Mouse (Mus musculus) lung, postnatal 0 days (tissue): ENCODE measurements around the gene Lrrc26. TPM values are rescaled to one million over a fixed set of nuclear protein-coding genes. Genes with fewer than 3 reads are reported as not detected.

ENCODE experiments used
- ATAC-seq: fragments of 200-750 bp; cut with Nextera tagmentation; 2 replicates; pipeline ENCODE4 v1.8.0; 2017; ENCODE audit warnings: moderate library complexity
- DNase-seq: peaks from one replicate; pipeline ENCODE4 v3.0.0-alpha.2; 2016; ENCODE audit warnings: low spot score
- H3K27ac ChIP-seq: fragments of 300-500 bp; sonication (generic); 2 replicates; pipeline ENCODE4 v1.5.1; 2014; ENCODE audit warnings: antibody characterized with exemption, mild to moderate bottlenecking, low read length, mixed read lengths
- H3K27me3 ChIP-seq: fragments of 300-500 bp; sonication (generic); replicated peaks from 2 replicates; pipeline ENCODE4 v1.6.1; 2014; ENCODE audit warnings: low read length, mixed read lengths; ENCODE audit not compliant: insufficient read depth
- H3K36me3 ChIP-seq: fragments of 300-500 bp; sonication (generic); 2 replicates; pipeline ENCODE4 v1.6.1; 2014; ENCODE audit warnings: low read length, mixed read lengths; ENCODE audit not compliant: insufficient read depth
- H3K4me1 ChIP-seq: fragments of 300-500 bp; sonication (generic); 2 replicates; pipeline ENCODE4 v1.6.1; 2014; ENCODE audit warnings: antibody characterized with exemption, low read depth, low read length, mixed read lengths; ENCODE audit not compliant: insufficient read depth
- H3K4me2 ChIP-seq: fragments of 300-500 bp; sonication (generic); replicated peaks from 2 replicates; pipeline ENCODE4 v1.6.1; 2014; ENCODE audit warnings: low read depth, mild to moderate bottlenecking, low read length, moderate library complexity, mixed read lengths
- H3K4me3 ChIP-seq: fragments of 300-500 bp; sonication (generic); 2 replicates; pipeline ENCODE4 v1.5.1; 2014; ENCODE audit warnings: low read depth, low read length
- H3K9ac ChIP-seq: fragments of 300-500 bp; sonication (generic); replicated peaks from 2 replicates; pipeline ENCODE4 v1.6.1; 2014; ENCODE audit warnings: low read depth, mild to moderate bottlenecking
- H3K9me3 ChIP-seq: fragments of 300-500 bp; sonication (generic); 2 replicates; pipeline ENCODE4 v1.6.1; 2016; ENCODE audit warnings: low read length, mixed read lengths
- CTCF ChIP-seq: IDR thresholded peaks from 2 replicates; pipeline ENCODE4 v1.5.1; 2016; ENCODE audit warnings: antibody characterized with exemption, mild to moderate bottlenecking
- EP300 ChIP-seq: IDR thresholded peaks from 2 replicates; pipeline ENCODE4 v1.6.1; 2016; ENCODE audit warnings: antibody characterized with exemption, mild to moderate bottlenecking, control low read depth
- whole genome bisulfite sequencing: fragments of 180-500 bp; shearing (Covaris S2); extraction: QIAGEN DNeasy Blood & Tissue Kit; methylation state at CpG from one replicate; pipeline ENCODE4 v1.1.7; 2014; 5-methylcytosine and 5-hydroxymethylcytosine counted together
- polyA plus RNA-seq: library from polyadenylated mRNA; unstranded; fragments of >200 nt; fragmentation: Nextera tagmentation; extraction: Ambion mirVana; gene quantifications from 2 replicates; pipeline ENCODE4 v1.2.1, GENCODE M21; 2015

Gene Lrrc26
- polyA plus RNA-seq, 1 experiment from 2014 or later: 46.5 TPM

DNA sequence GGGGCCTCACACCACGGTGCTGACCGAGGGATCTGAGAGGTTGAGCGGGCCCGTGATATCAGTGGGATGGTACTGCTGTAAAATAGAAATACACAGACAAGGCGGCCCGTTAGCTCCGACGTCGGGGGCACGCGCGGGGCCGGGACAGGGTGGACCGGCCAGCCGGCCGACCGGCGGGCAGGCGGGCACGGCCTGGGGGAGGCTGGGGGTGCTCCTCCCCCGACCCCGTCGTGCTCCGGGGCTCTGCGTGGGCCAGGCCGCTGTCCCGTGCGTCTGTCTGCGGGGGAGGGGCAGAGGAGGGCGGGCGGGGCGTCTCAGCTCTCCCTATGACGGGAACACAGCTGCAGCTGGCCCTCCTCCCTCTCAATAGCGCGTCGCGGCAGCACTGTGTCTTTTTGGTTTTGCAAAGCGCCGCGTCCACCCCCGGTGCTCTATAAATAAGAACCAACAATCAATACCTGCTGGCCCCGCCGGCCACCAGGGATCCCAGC lies 2.4 kb downstream of the Lrrc26 start:
- H3K36me3 ChIP-seq: no peaks in the 10 kb centered on the region
- no peaks in the 10 kb centered on the region for H3K9me3 ChIP-seq
- H3K27me3 ChIP-seq: peaks cover 40% of the 10 kb centered on the region
- H3K4me2 ChIP-seq: peak overlapping the region; percentile 62
- peak; percentile 43 for ATAC-seq
- peak overlapping the region; percentile 38 for H3K4me3 ChIP-seq
- DNase-seq: peak; percentile 57
- WGBS: 1% methylated on average over 31 of the region's 43 CpGs
- H3K4me1 ChIP-seq: peaks cover 14% of the 10 kb centered on the region
- TF ChIP-seq CTCF (no peak), EP300 (no peak)
- H3K27ac ChIP-seq: no peak overlapping the region
- no peak overlapping the region for H3K9ac ChIP-seq

DNA sequence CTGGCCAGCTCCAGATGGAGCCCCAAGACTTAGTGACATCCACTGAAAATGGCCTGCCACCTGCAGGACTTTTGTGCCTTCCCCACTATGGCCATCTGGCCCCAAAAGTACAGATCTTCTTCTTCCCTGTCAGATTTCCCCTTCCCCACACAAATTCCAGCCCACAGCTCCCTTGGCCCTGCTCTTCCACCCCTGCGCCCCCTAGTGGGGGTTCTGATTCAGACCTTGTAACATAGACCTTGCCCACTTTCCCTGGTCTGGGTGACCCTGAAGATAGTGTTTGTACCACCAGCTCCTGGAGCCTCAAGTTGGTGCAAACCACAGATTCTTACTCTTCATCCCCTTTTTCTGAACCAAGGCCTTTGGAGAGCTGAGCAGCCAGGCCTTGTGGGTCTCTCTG lies 3.1 kb downstream of the Lrrc26 start:
- no peak overlapping the region for H3K9ac ChIP-seq
- no peak overlapping the region; the same call in 1 of the 2 replicates for H3K4me3 ChIP-seq
- H3K27ac ChIP-seq: no peak overlapping the region
- peaks cover 40% of the 10 kb centered on the region for H3K27me3 ChIP-seq
- DNase-seq (peak; percentile 78), ATAC-seq (peak; percentile 55)
- no peaks in the 10 kb centered on the region for H3K9me3 ChIP-seq
- WGBS: 0% methylated on average over 1 of the region's 1 CpGs
- no peaks in the 10 kb centered on the region for H3K36me3 ChIP-seq
- peak; percentile 93 for TF ChIP-seq CTCF
- TF ChIP-seq EP300: no peak
- H3K4me2 ChIP-seq: peak overlapping the region; percentile 62
- peaks cover 10% of the 10 kb centered on the region for H3K4me1 ChIP-seq

DNA sequence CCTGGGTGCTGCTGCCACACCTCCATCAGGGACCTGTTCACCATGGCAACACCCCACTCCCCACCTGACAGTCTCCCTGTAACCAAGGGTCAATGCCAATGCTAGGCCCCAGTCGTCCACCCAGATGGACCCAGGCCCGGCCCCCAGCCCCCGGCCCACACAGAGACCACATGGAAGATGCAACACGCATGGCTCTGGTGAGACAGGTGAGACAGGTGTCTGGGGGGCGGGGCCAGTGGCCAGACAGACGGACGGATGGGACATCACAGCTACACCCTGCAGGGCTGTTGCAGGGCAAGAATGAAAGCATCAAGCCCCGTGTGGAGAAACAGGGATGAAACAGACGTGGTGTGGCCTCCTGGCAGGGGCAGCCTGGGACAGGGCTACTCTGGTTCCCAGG lies 4.0 kb downstream of the Lrrc26 start:
- H3K27ac ChIP-seq: no peak overlapping the region
- ATAC-seq: no peak

DNA sequence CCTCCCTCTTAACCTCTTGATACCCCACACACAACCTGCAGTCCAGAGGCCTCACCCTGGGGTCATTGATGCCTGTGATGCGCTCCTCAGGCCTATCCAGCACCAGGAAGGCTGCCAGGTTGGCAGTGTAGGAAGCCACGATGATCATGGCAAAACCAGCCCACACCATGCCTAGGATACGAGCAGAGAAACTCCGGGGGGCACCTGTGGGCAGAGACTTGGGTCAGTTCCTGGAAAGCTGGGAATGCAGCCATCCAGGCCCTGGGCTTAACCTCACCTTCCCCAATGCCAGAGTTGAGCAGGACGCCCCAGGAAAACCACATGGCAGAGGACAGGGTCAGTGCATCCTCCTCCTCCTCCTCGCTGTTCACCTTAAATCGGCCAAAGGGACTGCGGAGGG lies 7.4 kb downstream of the Lrrc26 start:
- no peaks in the 10 kb centered on the region for H3K36me3 ChIP-seq
- H3K27ac ChIP-seq: no peak overlapping the region
- H3K4me3 ChIP-seq: no peak overlapping the region
- 78% methylated on average over 8 of the region's 8 CpGs for whole genome bisulfite sequencing
- H3K9ac ChIP-seq: no peak overlapping the region
- DNase-seq (no peak), ATAC-seq (no peak)
- no peaks in the 10 kb centered on the region for H3K9me3 ChIP-seq
- no peak overlapping the region for H3K4me2 ChIP-seq
- TF ChIP-seq CTCF (no peak), EP300 (no peak)
- H3K27me3 ChIP-seq: peaks cover 6% of the 10 kb centered on the region; the same call in 1 of the 2 replicates
- H3K4me1 ChIP-seq: peaks cover 5% of the 10 kb centered on the region

More for the DNA sequence above, 4.0 kb downstream of the Lrrc26 start:
- Histone ChIP-seq H3K4me1 (peaks cover 10% of the 10 kb centered on the region), H3K9me3 (no peaks in the 10 kb centered on the region), H3K4me2 (no peak overlapping the region), H3K9ac (no peak overlapping the region), H3K36me3 (no peaks in the 10 kb centered on the region), H3K27me3 (peaks cover 39% of the 10 kb centered on the region), H3K4me3 (no peak overlapping the region)
- TF ChIP-seq EP300: no peak
- TF ChIP-seq CTCF: no peak
- DNase-seq: no peak
- 67% methylated on average over 9 of the region's 9 CpGs for WGBS

GRCm38 (mm10) chr2:25298046-25298445 lies 8.3 kb downstream of the Lrrc26 start:
- no peaks in the 10 kb centered on the region for H3K27me3 ChIP-seq
- ATAC-seq (no peak), DNase-seq (no peak)
- H3K27ac ChIP-seq: no peak overlapping the region
- no peak for TF ChIP-seq CTCF
- no peak for TF ChIP-seq EP300
- no peaks in the 10 kb centered on the region for H3K4me1 ChIP-seq
- no peak overlapping the region for H3K9ac ChIP-seq
- no peaks in the 10 kb centered on the region for H3K36me3 ChIP-seq
- no peak overlapping the region for H3K4me2 ChIP-seq
- 72% methylated on average over 10 of the region's 10 CpGs for WGBS
- no peaks in the 10 kb centered on the region for H3K9me3 ChIP-seq
- no peak overlapping the region for H3K4me3 ChIP-seq

DNA sequence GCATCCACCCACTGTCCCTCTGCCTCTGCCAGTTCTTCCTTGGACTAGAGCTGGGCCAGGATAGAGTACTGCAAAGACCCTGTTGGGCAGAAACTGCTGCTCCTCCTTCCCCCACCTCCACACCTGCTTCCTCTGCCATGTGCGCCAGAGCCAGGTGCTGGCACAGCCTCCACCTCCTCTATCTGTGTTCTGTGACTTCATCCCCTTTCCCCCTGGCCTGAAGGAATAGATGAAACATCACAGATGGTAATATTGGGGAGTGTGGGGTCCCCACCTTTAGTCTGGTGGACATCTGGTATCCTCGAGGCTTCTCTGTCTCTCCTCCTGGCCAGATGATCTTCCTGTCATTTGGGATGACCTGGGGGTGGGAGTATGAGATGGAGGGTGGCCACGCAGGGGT lies 13.7 kb downstream of the Lrrc26 start:
- no peak overlapping the region for H3K27ac ChIP-seq
- WGBS: 79% methylated on average over 3 of the region's 3 CpGs
- no peak for DNase-seq
- TF ChIP-seq CTCF (no peak), EP300 (no peak)
- no peak for ATAC-seq
- no peak overlapping the region for H3K4me2 ChIP-seq
- no peaks in the 10 kb centered on the region for H3K4me1 ChIP-seq
- no peak overlapping the region for H3K4me3 ChIP-seq
- no peak overlapping the region for H3K9ac ChIP-seq
- H3K36me3 ChIP-seq: no peaks in the 10 kb centered on the region
- H3K27me3 ChIP-seq: peaks cover 9% of the 10 kb centered on the region; the same call in 1 of the 2 replicates
- H3K9me3 ChIP-seq: no peaks in the 10 kb centered on the region
